In genomic region chr16:94328881-94329867, GRCm38 (mm10) we compare ENCODE assay signal across 8 mouse cellular contexts. TPM values are rescaled to one million over a fixed set of nuclear protein-coding genes. Genes with fewer than 3 reads are reported as not detected.
DNase-seq lines count a peak whose midpoint lies in the region; ATAC-seq lines count a peak whose summit lies in the region.

No protein-coding gene starts in this region.

- peak overlapping the region; percentile 65 for H3K4me3 ChIP-seq in lung, embryonic 16.5 days (ENCODE audit: low read length)
- peak overlapping the region; percentile 61 for H3K4me3 ChIP-seq in forebrain, embryonic 10.5 days
- H3K4me3 ChIP-seq in limb, embryonic 13.5 days: peak overlapping the region; percentile 53
- H3K4me3 ChIP-seq in neural tube, embryonic 15.5 days (replicated peaks): peak overlapping the region; percentile 37; the same call in 1 of the 2 replicates

- H3K4me2 ChIP-seq in lung, embryonic 16.5 days (ENCODE audit: low read depth, low read length): peak overlapping the region; percentile 93
- H3K4me2 ChIP-seq in limb, embryonic 13.5 days (replicated peaks): peak overlapping the region; percentile 85
- peak overlapping the region; percentile 66 for H3K4me2 ChIP-seq in neural tube, embryonic 15.5 days

- H3K27ac ChIP-seq in lung, embryonic 16.5 days (ENCODE audit: low read length): no peak overlapping the region
- peak overlapping the region; percentile 83; the same call in 1 of the 2 replicates for H3K27ac ChIP-seq in forebrain, embryonic 10.5 days
- no peak overlapping the region for H3K27ac ChIP-seq in limb, embryonic 13.5 days
- H3K27ac ChIP-seq in neural tube, embryonic 15.5 days (replicated peaks): no peak overlapping the region

- ATAC-seq in lung, embryonic 16.5 days (ENCODE audit: low read depth): no peak
- no peak for ATAC-seq in limb, embryonic 13.5 days (ENCODE audit: low FRiP score, low read depth)
- ATAC-seq in neural tube, embryonic 15.5 days (ENCODE audit: low FRiP score): no peak

- H3K9me3 ChIP-seq in lung, embryonic 16.5 days (ENCODE audit: control insufficient read depth, low read length): no peaks in the 10 kb centered on the region
- no peaks in the 10 kb centered on the region for H3K9me3 ChIP-seq in forebrain, embryonic 10.5 days
- H3K9me3 ChIP-seq in limb, embryonic 13.5 days: no peaks in the 10 kb centered on the region
- no peaks in the 10 kb centered on the region for H3K9me3 ChIP-seq in neural tube, embryonic 15.5 days (replicated peaks)

- WGBS in lung, embryonic 16.5 days: 12% methylated on average over 25 of the region's 25 CpGs
- 6% methylated on average over 25 of the region's 25 CpGs for WGBS in forebrain, embryonic 10.5 days
- WGBS in limb, embryonic 13.5 days: 7% methylated on average over 25 of the region's 25 CpGs
- 12% methylated on average over 25 of the region's 25 CpGs for WGBS in neural tube, embryonic 15.5 days

- peaks cover 6% of the 10 kb centered on the region for H3K27me3 ChIP-seq in lung, embryonic 16.5 days (ENCODE audit: control insufficient read depth, insufficient read depth, low read depth, low read length)
- H3K27me3 ChIP-seq in forebrain, embryonic 10.5 days (ENCODE audit: poor library complexity, severe bottlenecking): peaks cover 60% of the 10 kb centered on the region
- peaks cover 55% of the 10 kb centered on the region for H3K27me3 ChIP-seq in limb, embryonic 13.5 days
- peaks cover 42% of the 10 kb centered on the region for H3K27me3 ChIP-seq in neural tube, embryonic 15.5 days (replicated peaks)

- peak overlapping the region; percentile 71 for H3K9ac ChIP-seq in lung, embryonic 16.5 days (ENCODE audit: low read length)
- H3K9ac ChIP-seq in limb, embryonic 13.5 days: peak overlapping the region; percentile 60
- 0 out of 2 replicates have a peak overlapping the region, but pooled peaks have one; percentile 37 for H3K9ac ChIP-seq in neural tube, embryonic 15.5 days (replicated peaks)

- no peaks in the 10 kb centered on the region for H3K36me3 ChIP-seq in lung, embryonic 16.5 days (ENCODE audit: control insufficient read depth, insufficient read depth, low read length)
- H3K36me3 ChIP-seq in forebrain, embryonic 10.5 days (replicated peaks): no peaks in the 10 kb centered on the region
- H3K36me3 ChIP-seq in limb, embryonic 13.5 days: no peaks in the 10 kb centered on the region
- no peaks in the 10 kb centered on the region for H3K36me3 ChIP-seq in neural tube, embryonic 15.5 days

- intact Hi-C loops in left cerebral cortex, postnatal 25 days (cut with DNase I): no loop called here
- intact Hi-C loops in left cerebral cortex, postnatal 14 days (cut with DNase I): no loop called here

- DNase-seq in lung, postnatal 14 days: no peak
- DNase-seq in forebrain, embryonic 10.5 days (ENCODE audit: extremely low spot score, low spot score): peak; percentile 33
- DNase-seq in layer of hippocampus, adult 8-10 months (ENCODE audit: low spot score in 2 of 2): no peak
- no peak for DNase-seq in left cerebral cortex, postnatal 25 days (ENCODE audit: low spot score in 2 of 2)
- no peak for DNase-seq in left cerebral cortex, postnatal 14 days (ENCODE audit: low spot score in 2 of 2)

- H3K4me1 ChIP-seq in lung, embryonic 16.5 days (replicated peaks; ENCODE audit: control insufficient read depth, insufficient read depth, low read length): no peaks in the 10 kb centered on the region; the same call in 1 of the 2 replicates
- peaks cover 35% of the 10 kb centered on the region for H3K4me1 ChIP-seq in forebrain, embryonic 10.5 days
- H3K4me1 ChIP-seq in limb, embryonic 13.5 days: peaks cover 23% of the 10 kb centered on the region
- peaks cover 21% of the 10 kb centered on the region for H3K4me1 ChIP-seq in neural tube, embryonic 15.5 days

RNA-seq across cellular contexts. Expression of gene Ripply3, which starts 1.0 kb away (rescaled TPM):
- polyA plus RNA-seq in lung, embryonic 16.5 days (2015; fragmentation: Nextera tagmentation; extraction: Ambion mirVana): 23.5 and 24.5 TPM in 2 replicates
- polyA plus RNA-seq in forebrain, embryonic 10.5 days (2016; fragmentation: Nextera tagmentation; extraction: Ambion mirVana): 4.6 and 5.8 TPM in 2 replicates
- polyA plus RNA-seq in limb, embryonic 13.5 days (2015; fragmentation: Nextera tagmentation; extraction: Ambion mirVana): 3.1 and 3.2 TPM in 2 replicates
- 0.81 and 0.88 TPM in 2 replicates for polyA plus RNA-seq in neural tube, embryonic 15.5 days (2015; fragmentation: Nextera tagmentation; extraction: Ambion mirVana)
- total RNA-seq in layer of hippocampus, adult 8-10 months (2022): under 1 TPM in 3 of 4 experiments, not detected in 1; 0.21 to 0.71 (median 0.57) TPM
- total RNA-seq in left cerebral cortex, postnatal 25 days (2021): not detected
- under 1 TPM; 0.21 to 0.22 TPM for total RNA-seq in left cerebral cortex, postnatal 14 days (2021)

RNA-seq across cellular contexts. Expression of gene Hlcs, which starts 15.8 kb away (rescaled TPM):
- polyA plus RNA-seq in lung, embryonic 16.5 days (2015; fragmentation: Nextera tagmentation; extraction: Ambion mirVana): 7.5 and 7.9 TPM in 2 replicates
- polyA plus RNA-seq in forebrain, embryonic 10.5 days (2016; fragmentation: Nextera tagmentation; extraction: Ambion mirVana): 14.4 and 15.5 TPM in 2 replicates
- polyA plus RNA-seq in limb, embryonic 13.5 days (2015; fragmentation: Nextera tagmentation; extraction: Ambion mirVana): 8.8 and 9.8 TPM in 2 replicates
- polyA plus RNA-seq in neural tube, embryonic 15.5 days (2015; fragmentation: Nextera tagmentation; extraction: Ambion mirVana): 8.3 and 8.7 TPM in 2 replicates
- total RNA-seq in layer of hippocampus, adult 8-10 months (2022): 10 to 100 TPM; 14.0 to 16.5 (median 15.7) TPM
- 10 to 100 TPM; 15.7 to 16.1 TPM for total RNA-seq in left cerebral cortex, postnatal 25 days (2021)
- total RNA-seq in left cerebral cortex, postnatal 14 days (2021): 10 to 100 TPM; 14.0 to 15.8 TPM

RNA-seq across cellular contexts. Expression of gene Ttc3, which starts 41.2 kb away (rescaled TPM):
- polyA plus RNA-seq in lung, embryonic 16.5 days (2015; fragmentation: Nextera tagmentation; extraction: Ambion mirVana): 152 and 153 TPM in 2 replicates
- polyA plus RNA-seq in forebrain, embryonic 10.5 days (2016; fragmentation: Nextera tagmentation; extraction: Ambion mirVana): 304 and 306 TPM in 2 replicates
- polyA plus RNA-seq in limb, embryonic 13.5 days (2015; fragmentation: Nextera tagmentation; extraction: Ambion mirVana): 324 and 332 TPM in 2 replicates
- 804 and 915 TPM in 2 replicates for polyA plus RNA-seq in neural tube, embryonic 15.5 days (2015; fragmentation: Nextera tagmentation; extraction: Ambion mirVana)
- 100 to 1,000 TPM; 668 to 837 (median 753) TPM for total RNA-seq in layer of hippocampus, adult 8-10 months (2022)
- 100 to 1,000 TPM; 933 to 947 TPM for total RNA-seq in left cerebral cortex, postnatal 25 days (2021)
- total RNA-seq in left cerebral cortex, postnatal 14 days (2021): 100 to 1,000 TPM; 802 to 810 TPM

RNA-seq across cellular contexts. Expression of gene Pigp, which starts 42.5 kb away (rescaled TPM):
- 111 and 112 TPM in 2 replicates for polyA plus RNA-seq in lung, embryonic 16.5 days (2015; fragmentation: Nextera tagmentation; extraction: Ambion mirVana)
- 89.3 and 94.9 TPM in 2 replicates for polyA plus RNA-seq in forebrain, embryonic 10.5 days (2016; fragmentation: Nextera tagmentation; extraction: Ambion mirVana)
- polyA plus RNA-seq in limb, embryonic 13.5 days (2015; fragmentation: Nextera tagmentation; extraction: Ambion mirVana): 105 and 110 TPM in 2 replicates
- 119 and 129 TPM in 2 replicates for polyA plus RNA-seq in neural tube, embryonic 15.5 days (2015; fragmentation: Nextera tagmentation; extraction: Ambion mirVana)
- 10 to 100 TPM; 44.5 to 52.5 (median 48.7) TPM for total RNA-seq in layer of hippocampus, adult 8-10 months (2022)
- total RNA-seq in left cerebral cortex, postnatal 25 days (2021): 10 to 100 TPM; 36.6 to 42.6 TPM
- total RNA-seq in left cerebral cortex, postnatal 14 days (2021): 10 to 100 TPM; 42.0 to 44.8 TPM
